Mouse (Mus musculus) myocyte (in vitro differentiated cells): ENCODE measurements around the gene Pkd1. TPM values are rescaled to one million over a fixed set of nuclear protein-coding genes. Genes with fewer than 3 reads are reported as not detected.
A peak's percentile ranks its signal among the peaks of the same experiment; 100 is the strongest.

Source experiments
- H3K27me3 ChIP-seq: one replicate; pipeline ENCODE4 v1.6.1; 2011; ENCODE audit not compliant: control insufficient read depth, insufficient read depth, insufficient read length
- H3K36me3 ChIP-seq: one replicate; pipeline ENCODE4 v1.6.1; 2011; ENCODE audit not compliant: control insufficient read depth, insufficient read depth
- H3K4me2 ChIP-seq: one replicate; pipeline ENCODE4 v1.6.1; 2011; ENCODE audit warnings: low read depth, control low read depth
- H3K4me3 ChIP-seq: one replicate; pipeline ENCODE4 v1.5.1; 2011; ENCODE audit warnings: mild to moderate bottlenecking, control low read depth, moderate library complexity
- H3K79me2 ChIP-seq: one replicate; pipeline ENCODE4 v1.6.1; 2011; ENCODE audit not compliant: control insufficient read depth, insufficient read depth
- H3ac ChIP-seq: one replicate; pipeline ENCODE4 v1.6.1; 2011; ENCODE audit not compliant: control insufficient read depth, insufficient read length
- CEBPB ChIP-seq: IDR thresholded peaks from 2 replicates; pipeline ENCODE4 v1.6.1; 2011; ENCODE audit warnings: mild to moderate bottlenecking, moderate library complexity; ENCODE audit not compliant: poor library complexity, insufficient read depth, severe bottlenecking
- E2F4 ChIP-seq: IDR thresholded peaks from one replicate; pipeline ENCODE4 v1.6.1; 2011; ENCODE audit warnings: mild to moderate bottlenecking, control low read depth, moderate library complexity; ENCODE audit not compliant: insufficient read depth
- MAX ChIP-seq: IDR thresholded peaks from one replicate; pipeline ENCODE4 v1.6.1; 2011; ENCODE audit warnings: low read depth, mild to moderate bottlenecking, control low read depth
- MYOD1 ChIP-seq, 3 experiments: IDR thresholded peaks; one replicate each; pipeline ENCODE4 v1.6.1; 2011; ENCODE audit warnings: control low read depth in 2 of 3, low read depth in 2 of 3, mild to moderate bottlenecking in 2 of 3, moderate library complexity in 1 of 3; ENCODE audit not compliant: insufficient read length in 2 of 3, control insufficient read depth in 1 of 3
- MYOG ChIP-seq, 3 experiments: IDR thresholded peaks; one replicate each; pipeline ENCODE4 v1.6.1; 2011; ENCODE audit warnings: control low read depth in 2 of 3, low read depth in 2 of 3, mild to moderate bottlenecking in 2 of 3; ENCODE audit not compliant: insufficient read length in 2 of 3, control insufficient read depth in 1 of 3, insufficient read depth in 1 of 3
- POLR2A ChIP-seq: IDR thresholded peaks from one replicate; pipeline ENCODE4 v1.6.1; 2011; ENCODE audit warnings: low read depth, mild to moderate bottlenecking, control low read depth, moderate library complexity; ENCODE audit not compliant: insufficient read length
- POLR2AphosphoS2 ChIP-seq: IDR thresholded peaks from one replicate; pipeline ENCODE4 v1.6.1; 2011; ENCODE audit warnings: low read depth, control low read depth; ENCODE audit not compliant: insufficient read length
- REST ChIP-seq: IDR thresholded peaks from one replicate; pipeline ENCODE4 v1.6.1; 2011; ENCODE audit warnings: mild to moderate bottlenecking, control low read depth, moderate library complexity; ENCODE audit not compliant: insufficient read depth, insufficient read length
- SRF ChIP-seq: IDR thresholded peaks from one replicate; pipeline ENCODE4 v1.6.1; 2011; ENCODE audit warnings: low read depth; ENCODE audit not compliant: control insufficient read depth, insufficient read length
- TCF12 ChIP-seq: IDR thresholded peaks from one replicate; pipeline ENCODE4 v1.6.1; 2011; ENCODE audit warnings: mild to moderate bottlenecking, control low read depth; ENCODE audit not compliant: poor library complexity, insufficient read depth, severe bottlenecking
- TCF3 ChIP-seq: IDR thresholded peaks from one replicate; pipeline ENCODE4 v1.6.1; 2011; ENCODE audit warnings: low read depth, control low read depth; ENCODE audit not compliant: insufficient read length
- USF1 ChIP-seq: IDR thresholded peaks from one replicate; pipeline ENCODE4 v1.6.1; 2011; ENCODE audit warnings: low read depth, mild to moderate bottlenecking, control low read depth, moderate library complexity
- polyA plus RNA-seq: library from polyadenylated mRNA; unstranded; fragments of >200 nt; fragmentation: generic; extraction: Trizol; gene quantifications from one replicate; pipeline ENCODE4 v1.2.1, GENCODE M21; 2012; ENCODE audit warnings: missing spikeins

Pkd1 gene
- polyA plus RNA-seq, 1 experiment = 47.2 TPM

DNA sequence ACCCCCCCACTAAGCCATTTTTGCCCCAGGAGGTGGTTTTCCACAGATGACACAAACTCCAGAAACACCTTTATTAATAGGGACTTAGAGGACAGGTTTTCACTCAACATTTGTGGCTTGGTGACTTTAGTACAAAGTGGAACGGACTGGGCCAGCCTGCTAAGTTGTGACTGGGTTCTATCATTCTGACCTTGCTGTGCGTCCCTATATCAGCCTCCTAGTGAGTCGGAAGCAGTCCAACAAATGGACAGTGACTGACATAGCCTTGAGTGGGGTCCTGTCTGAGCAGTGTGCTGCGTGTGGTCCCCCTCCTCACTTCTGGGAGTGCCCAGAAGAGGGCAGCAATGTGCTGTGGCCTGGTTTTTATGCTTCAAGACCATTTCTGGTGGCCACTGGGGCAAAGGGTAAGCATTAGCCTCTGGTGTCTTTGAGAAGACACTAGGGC lies 20.6 kb upstream of the Pkd1 start:
- peaks cover 44% of the 10 kb centered on the region for H3K79me2 ChIP-seq
- no peaks in the 10 kb centered on the region for H3K36me3 ChIP-seq
- peak overlapping the region; percentile 95 for H3K4me2 ChIP-seq
- peak overlapping the region; percentile 77 for H3K4me3 ChIP-seq
- H3K27me3 ChIP-seq = no peaks in the 10 kb centered on the region
- TF ChIP-seq E2F4 (no peak), POLR2AphosphoS2 (peak; percentile 69), POLR2A (peak; percentile 23), TCF3 (no peak), SRF (no peak)
- peak overlapping the region; percentile 11 for H3ac ChIP-seq

DNA sequence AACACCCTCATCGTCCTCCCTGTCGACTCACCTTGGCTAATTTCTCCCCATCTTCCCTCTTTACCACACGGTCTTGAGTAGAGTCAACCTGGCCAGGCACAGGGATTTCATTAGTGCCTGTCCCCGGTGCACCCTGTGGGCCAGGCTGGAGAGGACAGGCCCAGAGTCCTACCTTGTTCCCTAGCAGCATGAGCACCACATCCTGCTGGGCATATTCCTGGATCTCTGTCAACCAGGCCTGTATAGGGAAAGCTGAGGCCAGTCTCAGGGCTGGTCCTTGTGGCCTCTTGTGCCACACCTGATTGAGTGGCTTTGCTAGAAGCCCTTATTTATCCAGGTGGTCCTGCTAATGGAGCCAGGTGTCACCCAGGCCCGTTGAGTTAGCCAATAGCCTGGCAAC lies 19.8 kb upstream of the Pkd1 start:
- Histone ChIP-seq H3K4me2 (peak overlapping the region; percentile 95), H3ac (no peak overlapping the region), H3K36me3 (no peaks in the 10 kb centered on the region), H3K27me3 (no peaks in the 10 kb centered on the region), H3K4me3 (peak overlapping the region; percentile 77), H3K79me2 (peaks cover 36% of the 10 kb centered on the region)
- no peak for TF ChIP-seq TCF12
- TF ChIP-seq SRF = no peak
- TF ChIP-seq USF1 = no peak
- TF ChIP-seq CEBPB = no peak
- no peak for TF ChIP-seq MAX
- no peak for TF ChIP-seq E2F4
- no peak for TF ChIP-seq TCF3
- TF ChIP-seq MYOD1 (IDR thresholded peaks at IDR 0.05; ENCODE audit: control insufficient read depth in 1 of 3, insufficient read length in 2 of 3, low read depth in 2 of 3) = no peak
- no peak for TF ChIP-seq MYOG (IDR thresholded peaks at IDR 0.05; ENCODE audit: control insufficient read depth in 1 of 3, insufficient read depth in 1 of 3, insufficient read length in 2 of 3, low read depth in 2 of 3)
- no peak for TF ChIP-seq REST
- no peak for TF ChIP-seq POLR2A
- no peak for TF ChIP-seq POLR2AphosphoS2

DNA sequence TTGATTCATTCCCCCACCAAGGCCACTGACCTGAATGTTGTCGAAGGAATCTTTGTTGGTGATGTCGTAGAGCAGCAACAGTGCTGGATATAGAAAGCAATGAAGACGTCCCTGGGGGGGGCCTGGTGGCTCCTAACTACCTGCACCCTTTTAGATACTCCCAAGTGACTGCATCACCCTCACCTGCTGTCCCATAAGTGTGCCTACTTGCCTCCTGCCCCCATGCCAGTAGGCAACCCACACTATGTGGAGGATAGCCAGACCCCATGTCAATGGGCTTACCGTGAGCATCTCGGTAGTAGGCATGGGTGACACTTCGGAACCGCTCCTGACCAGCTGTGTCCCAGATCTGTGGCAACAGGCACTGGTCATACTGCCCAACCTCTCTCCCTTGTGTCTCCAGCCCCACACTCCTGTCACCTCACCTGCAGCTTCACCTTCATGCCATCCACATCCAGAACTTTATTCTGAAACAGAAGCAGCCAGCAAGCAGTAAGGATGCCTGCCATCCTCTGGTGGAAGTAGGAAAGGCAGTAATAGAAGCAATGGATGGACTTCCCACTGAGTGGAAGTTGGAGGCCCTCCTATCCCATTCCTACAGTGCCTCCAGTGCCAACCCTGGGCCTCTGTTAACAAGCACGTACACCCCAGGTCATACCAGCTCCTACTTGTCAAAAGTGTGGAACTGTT lies 19.1 kb upstream of the Pkd1 start:
- H3ac ChIP-seq = no peak overlapping the region
- peak overlapping the region; percentile 77 for H3K4me3 ChIP-seq
- TF ChIP-seq MYOD1 (IDR thresholded peaks at IDR 0.05; ENCODE audit: control insufficient read depth in 1 of 3, insufficient read length in 2 of 3, low read depth in 2 of 3) = no peak
- peak; percentile 77 for TF ChIP-seq POLR2AphosphoS2
- TF ChIP-seq E2F4 = no peak
- TF ChIP-seq SRF = no peak
- TF ChIP-seq TCF3 = no peak
- peak; percentile 28 for TF ChIP-seq POLR2A
- TF ChIP-seq USF1 = no peak
- peaks cover 30% of the 10 kb centered on the region for H3K79me2 ChIP-seq
- no peaks in the 10 kb centered on the region for H3K36me3 ChIP-seq
- no peaks in the 10 kb centered on the region for H3K27me3 ChIP-seq
- H3K4me2 ChIP-seq = peak overlapping the region; percentile 95

DNA sequence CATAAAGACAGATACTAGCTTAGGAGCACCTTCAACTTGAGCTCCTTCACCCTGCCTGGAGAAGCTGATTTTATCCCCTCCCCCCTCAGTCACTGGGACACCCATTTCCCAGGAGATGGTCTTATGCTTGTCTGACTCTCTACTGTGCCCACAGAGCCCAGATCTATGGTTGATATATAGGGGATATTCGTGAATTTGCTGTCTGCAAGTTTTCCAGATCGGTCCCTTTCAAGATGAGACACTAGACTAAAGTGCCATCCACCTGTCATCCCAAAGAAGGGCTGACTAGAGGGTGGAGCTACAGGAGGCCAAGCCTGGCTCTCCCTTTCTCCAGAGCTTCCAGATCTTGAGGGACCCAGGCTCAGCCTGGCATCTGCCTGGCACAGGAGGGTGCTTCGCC lies 18.6 kb upstream of the Pkd1 start:
- Histone ChIP-seq H3K36me3 (no peaks in the 10 kb centered on the region), H3K79me2 (peaks cover 24% of the 10 kb centered on the region), H3ac (no peak overlapping the region), H3K4me3 (no peak overlapping the region), H3K4me2 (no peak overlapping the region), H3K27me3 (no peaks in the 10 kb centered on the region)
- TF ChIP-seq POLR2AphosphoS2 = peak; percentile 28
- TF ChIP-seq TCF12 = no peak

DNA sequence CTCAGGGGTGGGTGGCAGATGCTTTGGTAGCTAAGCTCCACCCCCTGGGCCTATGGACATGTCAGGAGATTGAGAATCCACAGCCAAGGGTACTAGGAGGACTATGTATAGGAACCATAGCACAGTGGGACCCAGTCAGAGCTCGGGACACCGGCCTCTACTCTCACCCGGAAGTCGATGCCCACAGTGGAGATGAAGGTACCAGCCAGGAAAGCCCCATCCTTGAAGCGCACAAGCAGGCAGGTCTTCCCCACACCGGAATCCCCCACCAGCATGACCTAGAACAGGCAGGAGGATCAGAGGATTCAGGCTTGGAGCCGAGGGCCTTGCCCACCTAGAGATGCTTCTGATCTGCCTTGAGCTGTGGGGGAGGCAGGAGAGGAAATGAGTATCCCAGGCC lies 17.6 kb upstream of the Pkd1 start:
- Histone ChIP-seq H3K79me2 (peaks cover 14% of the 10 kb centered on the region), H3K36me3 (no peaks in the 10 kb centered on the region), H3ac (no peak overlapping the region), H3K27me3 (no peaks in the 10 kb centered on the region), H3K4me3 (no peak overlapping the region), H3K4me2 (no peak overlapping the region)
- TF ChIP-seq MAX = no peak
- no peak for TF ChIP-seq MYOG (IDR thresholded peaks at IDR 0.05; ENCODE audit: control insufficient read depth in 1 of 3, insufficient read depth in 1 of 3, insufficient read length in 2 of 3, low read depth in 2 of 3)
- TF ChIP-seq POLR2AphosphoS2 = no peak
- TF ChIP-seq CEBPB = no peak
- TF ChIP-seq TCF12 = no peak
- TF ChIP-seq SRF = no peak
- no peak for TF ChIP-seq E2F4
- TF ChIP-seq MYOD1 (IDR thresholded peaks at IDR 0.05; ENCODE audit: control insufficient read depth in 1 of 3, insufficient read length in 2 of 3, low read depth in 2 of 3) = no peak
- no peak for TF ChIP-seq POLR2A
- TF ChIP-seq TCF3 = no peak
- TF ChIP-seq USF1 = no peak
